Mouse (Mus musculus): Measurements from ENCODE around the gene Zfp92.

- no peak for TF ChIP-seq CTCF (IDR thresholded peaks at IDR 0.05; ENCODE audit: low read depth, low read length)
- no peak for TF ChIP-seq POLR2A (IDR thresholded peaks at IDR 0.05; ENCODE audit: borderline replicate concordance, low read depth, low read length)
Observed at GRCm38 (mm10) chrX:73391481-73391880, 19.4 kb upstream of the Zfp92 start.
